Mouse (Mus musculus): ENCODE results near the gene Erc2.

GRCm38 (mm10) chr14:27837601-27838105 lies 215.4 kb downstream of the Erc2 start:
- TF ChIP-seq CTCF (IDR thresholded peaks at IDR 0.05; ENCODE audit: low read depth) (no peak), EP300 (IDR thresholded peaks at IDR 0.05; ENCODE audit: low read depth) (no peak)

Data from liver, embryonic 14.5 days (tissue).